Mouse (Mus musculus) lung, adult 2 months (tissue): ENCODE data around the gene Bcl2l15.
"Not testable (repeated sequence)": the region's sequence is repeated elsewhere in the genome, so short reads cannot be mapped to it uniquely, and the experiment has no call there.

Experiments used
- CTCF ChIP-seq: fragments of 200-500 bp; IDR thresholded peaks from 2 replicates; pipeline ENCODE4 v1.5.1; 2011; ENCODE audit warnings: mild to moderate bottlenecking, low read length, control low read depth; ENCODE audit not compliant: insufficient read depth
- POLR2A ChIP-seq: fragments of 200-500 bp; IDR thresholded peaks from 2 replicates; pipeline ENCODE4 v1.6.1; 2011; ENCODE audit warnings: low read depth, mild to moderate bottlenecking, control low read depth, low read length, borderline replicate concordance; ENCODE audit errors: extremely low read depth

- not testable (repeated sequence) for TF ChIP-seq CTCF, POLR2A
Observed at GRCm38 (mm10) chr3:103840946-103841345, 8.5 kb downstream of the Bcl2l15 start.
